Mouse (Mus musculus) embryonic facial prominence, embryonic 11.5 days (tissue): Measurements from ENCODE around the gene Nlrc5. TPM values are rescaled to one million over a fixed set of nuclear protein-coding genes. Genes with fewer than 3 reads are reported as not detected.

ENCODE experiments used
- ATAC-seq: fragments of 200-750 bp; cut with Nextera tagmentation; replicated peaks from 2 replicates; pipeline ENCODE4 v1.8.0; 2017; ENCODE audit warnings: low read depth; ENCODE audit not compliant: insufficient number of reproducible peaks, low FRiP score, low TSS enrichment
- DNase-seq: peaks from one replicate; pipeline ENCODE4 v3.0.0-alpha.2; 2015; ENCODE audit warnings: low spot score
- H3K27ac ChIP-seq: fragments of 300-500 bp; sonication (generic); replicated peaks from 2 replicates; pipeline ENCODE4 v1.5.1; 2014; ENCODE audit warnings: mild to moderate bottlenecking, low read depth, low read length, control low read depth
- H3K27me3 ChIP-seq: fragments of 300-500 bp; sonication (generic); 2 replicates; pipeline ENCODE4 v1.6.1; 2014; ENCODE audit warnings: mild to moderate bottlenecking, low read length, moderate library complexity, mixed read lengths; ENCODE audit not compliant: control insufficient read depth, insufficient read depth
- H3K36me3 ChIP-seq: fragments of 300-500 bp; sonication (generic); replicated peaks from 2 replicates; pipeline ENCODE4 v1.6.1; 2014; ENCODE audit warnings: low read depth, mild to moderate bottlenecking, low read length, moderate library complexity, mixed read lengths; ENCODE audit not compliant: control insufficient read depth, insufficient read depth
- H3K4me1 ChIP-seq: fragments of 300-500 bp; sonication (generic); 2 replicates; pipeline ENCODE4 v1.6.1; 2014; ENCODE audit warnings: low read length, mixed read lengths; ENCODE audit not compliant: control insufficient read depth, insufficient read depth
- H3K4me2 ChIP-seq: fragments of 300-500 bp; sonication (generic); 2 replicates; pipeline ENCODE4 v1.6.1; 2014; ENCODE audit warnings: low read depth, mild to moderate bottlenecking, control low read depth, low read length, moderate library complexity
- H3K4me3 ChIP-seq: fragments of 300-500 bp; sonication (generic); 2 replicates; pipeline ENCODE4 v1.5.1; 2014; ENCODE audit warnings: low read depth, low read length, control low read depth
- H3K9ac ChIP-seq: fragments of 300-500 bp; sonication (generic); replicated peaks from 2 replicates; pipeline ENCODE4 v1.6.1; 2014; ENCODE audit warnings: mild to moderate bottlenecking, control low read depth, low read length
- H3K9me3 ChIP-seq: fragments of 300-500 bp; sonication (generic); replicated peaks from 2 replicates; pipeline ENCODE4 v1.6.1; 2016; ENCODE audit warnings: mild to moderate bottlenecking, low read length, inconsistent platforms, mixed read lengths; ENCODE audit not compliant: control insufficient read depth
- WGBS: fragments of 180-500 bp; shearing (Covaris S2); extraction: QIAGEN DNeasy Blood & Tissue Kit; methylation state at CpG from one replicate; pipeline ENCODE4 v1.1.7; 2014; 5-methylcytosine and 5-hydroxymethylcytosine counted together
- polyA plus RNA-seq: library from polyadenylated mRNA; unstranded; fragments of >200 nt; fragmentation: Nextera tagmentation; extraction: Ambion mirVana; gene quantifications from 2 replicates; pipeline ENCODE4 v1.2.1, GENCODE M21; 2014

The Nlrc5 gene
- polyA plus RNA-seq, 1 experiment from 2014 or later: 0.14 TPM

DNA sequence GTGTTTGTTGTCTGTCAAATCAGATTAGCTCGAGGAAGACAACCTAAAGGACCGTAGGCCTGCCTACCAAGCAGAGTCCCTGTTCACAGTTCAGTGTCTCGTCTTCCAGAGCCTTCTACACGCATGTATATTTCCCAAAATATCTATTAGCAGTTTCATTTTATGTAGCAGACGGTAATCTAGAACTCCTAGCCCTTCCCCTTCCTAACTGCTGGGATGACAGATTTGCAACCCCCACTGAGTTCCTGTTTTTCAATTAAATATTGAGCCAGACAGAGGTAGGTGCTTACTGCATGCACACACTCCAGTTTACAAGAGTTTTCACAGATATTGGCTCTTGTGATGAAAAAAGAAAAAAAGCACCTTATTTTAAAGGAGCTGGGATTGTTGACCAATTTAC is 115.3 kb downstream of the Nlrc5 start:
- Histone ChIP-seq H3K4me3 (no peak overlapping the region), H3K9me3 (no peaks in the 10 kb centered on the region), H3K27me3 (no peaks in the 10 kb centered on the region), H3K36me3 (no peaks in the 10 kb centered on the region), H3K4me1 (no peaks in the 10 kb centered on the region; the same call in 1 of the 2 replicates), H3K9ac (no peak overlapping the region), H3K4me2 (no peak overlapping the region), H3K27ac (no peak overlapping the region)
- 45% methylated on average over 5 of the region's 5 CpGs for WGBS
- DNase-seq (no peak), ATAC-seq (no peak)

DNA sequence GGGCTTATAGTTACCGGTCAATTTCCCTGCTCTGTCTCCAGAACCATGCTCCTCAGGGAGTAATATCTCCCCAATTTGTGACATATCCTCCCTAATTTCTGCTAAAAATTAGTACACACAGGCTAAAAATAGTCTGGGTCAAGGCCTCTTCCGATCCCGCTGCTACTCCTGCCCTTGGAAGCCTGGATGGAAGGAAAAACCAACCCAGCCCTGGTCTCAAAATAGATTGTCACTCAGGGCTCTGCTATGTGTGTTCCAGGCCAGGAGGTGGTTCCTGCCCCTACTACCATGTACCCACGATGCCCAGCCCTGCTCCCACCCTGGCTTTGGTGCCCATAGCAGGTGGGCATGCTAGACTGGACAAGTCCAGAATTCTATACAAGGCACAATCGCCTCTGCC is 115.8 kb downstream of the Nlrc5 start:
- Histone ChIP-seq H3K4me2 (no peak overlapping the region), H3K4me3 (no peak overlapping the region), H3K4me1 (no peaks in the 10 kb centered on the region; the same call in 1 of the 2 replicates), H3K27ac (no peak overlapping the region), H3K27me3 (no peaks in the 10 kb centered on the region), H3K36me3 (no peaks in the 10 kb centered on the region), H3K9ac (no peak overlapping the region), H3K9me3 (no peaks in the 10 kb centered on the region)
- no peak for ATAC-seq
- no peak for DNase-seq
- WGBS: 76% methylated on average over 5 of the region's 5 CpGs

DNA sequence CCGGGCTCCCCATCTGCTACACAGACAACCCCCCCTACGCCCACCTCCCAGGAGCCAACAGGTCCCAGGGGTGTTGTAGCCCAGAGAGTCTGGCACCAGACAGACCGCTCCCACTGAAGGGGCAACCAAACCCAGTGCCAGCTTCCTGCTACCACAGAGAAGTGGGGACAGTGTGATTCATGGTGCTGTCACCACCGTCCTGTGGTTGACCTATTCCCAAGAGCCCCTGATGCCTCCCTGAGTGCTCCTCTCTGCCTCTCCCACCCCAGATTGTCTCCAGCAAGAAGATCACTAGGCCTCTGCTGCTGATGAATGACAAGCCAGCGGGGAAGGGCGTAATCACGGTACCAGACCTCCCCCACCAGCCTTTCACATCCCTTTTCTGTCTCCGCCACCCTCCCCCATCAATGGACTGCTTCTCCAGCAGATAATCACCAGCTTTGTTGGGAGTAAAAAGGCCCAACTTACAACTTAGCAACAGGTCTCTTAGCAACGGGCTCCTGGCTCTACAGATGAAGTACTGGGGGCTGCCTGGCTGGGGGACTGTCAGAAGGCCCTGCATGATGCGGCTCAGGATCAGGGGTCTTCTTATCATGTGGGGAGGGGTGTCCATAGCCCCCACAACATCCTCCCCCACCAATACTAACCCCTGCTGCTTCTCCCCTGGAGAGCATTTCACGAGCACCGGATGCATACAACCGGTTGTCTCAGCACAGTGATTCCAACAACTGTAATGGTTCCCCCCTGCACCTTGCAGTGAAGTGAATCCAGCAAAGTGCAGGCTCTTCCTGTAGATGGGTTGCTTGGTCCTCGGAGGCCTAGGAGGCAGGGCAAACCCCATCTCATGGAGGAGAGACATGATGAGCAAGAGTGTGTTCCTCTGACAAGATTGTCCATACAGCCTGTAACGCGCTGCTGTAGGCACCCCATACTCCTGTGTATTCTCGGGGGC is 117.6 kb downstream of the Nlrc5 start:
- Histone ChIP-seq H3K9me3 (no peaks in the 10 kb centered on the region), H3K9ac (no peak overlapping the region), H3K4me2 (peak overlapping the region; percentile 4; the same call in 1 of the 2 replicates), H3K4me3 (no peak overlapping the region), H3K27me3 (no peaks in the 10 kb centered on the region), H3K36me3 (no peaks in the 10 kb centered on the region), H3K27ac (no peak overlapping the region), H3K4me1 (no peaks in the 10 kb centered on the region; the same call in 1 of the 2 replicates)
- peak; percentile 72 for ATAC-seq
- DNase-seq: peak; percentile 66
- WGBS: 42% methylated on average over 17 of the region's 17 CpGs

DNA sequence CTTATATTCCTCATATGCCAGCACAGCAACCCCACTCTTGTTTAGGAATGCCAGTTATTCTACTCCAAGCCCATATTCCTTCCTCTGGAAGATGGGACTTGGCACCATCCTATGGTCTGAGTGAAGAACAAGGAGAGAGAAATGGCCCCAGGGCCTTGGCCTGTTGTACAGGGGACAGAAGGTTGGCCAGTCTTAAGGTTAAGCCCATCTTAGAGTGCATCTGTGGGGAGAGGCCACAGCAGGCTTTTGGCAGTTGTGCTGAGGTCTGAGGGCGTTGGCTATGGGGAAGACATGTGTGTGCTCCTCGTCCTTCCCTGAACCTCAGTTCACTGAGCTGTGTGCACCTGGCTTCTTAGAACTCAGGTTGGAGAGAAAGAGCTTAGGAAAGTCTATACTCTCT is 118.5 kb downstream of the Nlrc5 start:
- no peaks in the 10 kb centered on the region for H3K9me3 ChIP-seq
- no peak overlapping the region for H3K4me2 ChIP-seq
- 86% methylated on average over 2 of the region's 2 CpGs for WGBS
- no peak overlapping the region for H3K9ac ChIP-seq
- no peaks in the 10 kb centered on the region; the same call in 1 of the 2 replicates for H3K4me1 ChIP-seq
- no peak overlapping the region for H3K27ac ChIP-seq
- ATAC-seq: no peak
- H3K36me3 ChIP-seq: no peaks in the 10 kb centered on the region
- no peak overlapping the region for H3K4me3 ChIP-seq
- no peaks in the 10 kb centered on the region for H3K27me3 ChIP-seq
- no peak for DNase-seq

DNA sequence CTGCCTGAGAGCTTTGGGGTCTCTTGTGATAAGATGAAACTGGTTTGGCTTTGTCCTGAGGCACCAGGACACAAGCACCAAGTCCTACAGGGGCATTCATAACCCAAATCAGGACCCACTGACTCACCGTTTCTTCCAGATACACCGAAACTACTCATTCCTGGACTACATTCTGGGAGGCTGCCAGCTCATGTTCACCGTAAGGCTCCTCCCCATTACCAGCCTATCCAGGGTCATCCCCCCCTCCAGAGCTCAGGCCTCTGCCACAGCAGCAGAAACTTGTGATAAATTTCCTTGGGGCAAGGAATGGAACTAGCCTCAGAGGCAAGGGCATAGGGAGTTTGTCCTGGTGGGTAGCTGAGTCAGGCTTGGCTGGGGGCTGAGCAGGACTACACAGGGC is 123.1 kb downstream of the Nlrc5 start:
- WGBS: 71% methylated on average over 3 of the region's 3 CpGs
- H3K36me3 ChIP-seq: no peaks in the 10 kb centered on the region
- no peak overlapping the region for H3K4me2 ChIP-seq
- ATAC-seq (no peak), DNase-seq (no peak)
- H3K27me3 ChIP-seq: no peaks in the 10 kb centered on the region
- H3K9ac ChIP-seq: no peak overlapping the region
- no peak overlapping the region for H3K27ac ChIP-seq
- no peaks in the 10 kb centered on the region for H3K9me3 ChIP-seq
- H3K4me3 ChIP-seq: no peak overlapping the region
- no peaks in the 10 kb centered on the region for H3K4me1 ChIP-seq

DNA sequence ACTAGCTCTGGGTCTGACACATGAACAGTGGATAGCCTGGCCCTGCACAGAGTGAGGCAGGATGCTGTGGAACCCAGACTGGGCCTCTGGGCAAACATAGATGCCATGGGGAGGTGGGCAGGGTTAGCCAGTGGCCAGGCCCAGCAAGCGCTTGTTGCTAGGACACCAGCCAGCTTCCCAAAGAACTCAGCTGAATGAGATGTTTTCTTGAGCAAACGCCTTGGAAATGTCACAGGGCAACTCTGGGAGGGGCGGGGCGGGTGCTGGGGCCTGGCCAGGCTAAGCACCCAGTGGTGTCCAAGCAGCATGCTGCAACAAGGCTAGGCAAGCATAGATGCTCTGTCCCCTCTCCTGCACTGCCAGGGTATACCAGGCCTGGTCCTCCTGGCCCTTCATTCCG is 127.1 kb downstream of the Nlrc5 start:
- ATAC-seq (no peak), DNase-seq (no peak)
- no peaks in the 10 kb centered on the region for H3K36me3 ChIP-seq
- H3K4me2 ChIP-seq: no peak overlapping the region
- H3K27me3 ChIP-seq: no peaks in the 10 kb centered on the region
- WGBS: 50% methylated on average over 5 of the region's 5 CpGs
- H3K4me3 ChIP-seq: no peak overlapping the region
- no peaks in the 10 kb centered on the region for H3K9me3 ChIP-seq
- no peaks in the 10 kb centered on the region for H3K4me1 ChIP-seq
- no peak overlapping the region for H3K27ac ChIP-seq
- H3K9ac ChIP-seq: no peak overlapping the region

DNA sequence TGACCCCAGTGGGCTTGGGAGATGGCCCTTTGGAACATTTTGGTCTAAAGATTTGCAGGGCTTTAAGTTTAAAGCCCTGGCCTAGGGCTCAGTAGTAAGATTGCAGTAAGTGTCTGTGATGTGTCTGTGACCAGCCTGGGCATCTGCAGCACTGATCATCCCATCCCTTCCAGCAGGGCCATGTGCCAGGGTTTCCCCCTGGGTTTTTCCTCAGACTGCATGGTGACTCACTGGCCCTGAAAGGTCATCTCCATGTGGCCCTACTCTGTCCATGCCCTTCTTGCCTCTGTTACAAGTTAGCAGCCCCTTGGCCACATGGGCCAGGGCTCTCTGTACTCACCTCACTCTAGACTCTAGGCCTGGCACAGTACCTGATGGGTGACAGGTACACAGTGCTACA is 130.3 kb downstream of the Nlrc5 start:
- H3K9me3 ChIP-seq: no peaks in the 10 kb centered on the region
- H3K4me2 ChIP-seq: no peak overlapping the region
- H3K27me3 ChIP-seq: no peaks in the 10 kb centered on the region
- peaks cover 2% of the 10 kb centered on the region; the same call in 1 of the 2 replicates for H3K4me1 ChIP-seq
- no peak overlapping the region for H3K27ac ChIP-seq
- no peaks in the 10 kb centered on the region for H3K36me3 ChIP-seq
- DNase-seq (no peak), ATAC-seq (no peak)
- H3K4me3 ChIP-seq: no peak overlapping the region
- no peak overlapping the region for H3K9ac ChIP-seq

DNA sequence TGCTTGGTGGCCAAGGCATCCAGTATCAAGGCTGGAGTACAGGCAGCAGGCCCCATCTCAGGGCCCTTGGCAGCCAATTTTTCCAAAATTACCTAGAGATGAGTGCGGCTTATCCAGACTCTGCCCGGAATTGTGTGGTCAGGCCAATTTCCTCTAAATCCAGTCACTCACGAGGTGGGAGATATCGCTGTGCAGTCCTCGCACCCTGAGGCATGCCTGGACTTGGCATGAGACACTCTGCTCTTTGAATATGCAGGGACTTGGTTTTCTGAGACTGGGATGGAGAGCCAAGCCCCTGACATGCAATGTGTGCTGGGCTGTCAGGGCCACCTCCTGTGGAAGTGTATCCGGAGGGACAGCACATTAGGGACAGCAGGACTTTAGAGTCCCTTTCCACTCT is 131.9 kb downstream of the Nlrc5 start:
- ATAC-seq: no peak
- H3K4me2 ChIP-seq: no peak overlapping the region
- H3K27ac ChIP-seq: no peak overlapping the region
- H3K9me3 ChIP-seq: no peaks in the 10 kb centered on the region
- peaks cover 2% of the 10 kb centered on the region; the same call in 1 of the 2 replicates for H3K4me1 ChIP-seq
- no peak overlapping the region for H3K4me3 ChIP-seq
- H3K27me3 ChIP-seq: no peaks in the 10 kb centered on the region
- no peak overlapping the region for H3K9ac ChIP-seq
- no peaks in the 10 kb centered on the region for H3K36me3 ChIP-seq
- no peak for DNase-seq
- WGBS: 80% methylated on average over 6 of the region's 6 CpGs
